Mouse (Mus musculus) olfactory bulb, adult 2 months (tissue): ENCODE measurements at regions not wholly inside any gene's neighbourhood (a gene's known extent, or its start where the extent isn't known, plus 50 kb on each side); places are given as distances from the start of the nearest gene placed in this dataset.

ENCODE experiments used
- H3K27ac ChIP-seq: fragments of 200-500 bp; 2 replicates; pipeline ENCODE4 v1.5.1; 2012; ENCODE audit warnings: low read depth, low read length; ENCODE audit not compliant: insufficient read depth
- H3K4me1 ChIP-seq: fragments of 200-500 bp; 2 replicates; pipeline ENCODE4 v1.6.1; 2012; ENCODE audit warnings: low read length; ENCODE audit not compliant: control insufficient read depth, insufficient read depth
- H3K4me3 ChIP-seq: fragments of 200-500 bp; 2 replicates; pipeline ENCODE4 v1.5.1; 2012; ENCODE audit warnings: mild to moderate bottlenecking, low read depth, low read length, moderate library complexity; ENCODE audit not compliant: insufficient read depth
- CTCF ChIP-seq: fragments of 200-500 bp; IDR thresholded peaks from 2 replicates; pipeline ENCODE4 v1.5.1; 2012; ENCODE audit warnings: low read depth, mild to moderate bottlenecking, low read length, moderate library complexity; ENCODE audit not compliant: insufficient read depth
- POLR2A ChIP-seq: fragments of 200-500 bp; IDR thresholded peaks from 2 replicates; pipeline ENCODE4 v1.6.1; 2012; ENCODE audit warnings: mild to moderate bottlenecking, low read depth, low read length, moderate library complexity; ENCODE audit not compliant: insufficient read depth
- WGBS: fragments of 180-500 bp; shearing (Covaris S2); methylation state at CpG from one replicate; pipeline ENCODE4 v1.1.7; 2018; 5-methylcytosine and 5-hydroxymethylcytosine counted together

DNA sequence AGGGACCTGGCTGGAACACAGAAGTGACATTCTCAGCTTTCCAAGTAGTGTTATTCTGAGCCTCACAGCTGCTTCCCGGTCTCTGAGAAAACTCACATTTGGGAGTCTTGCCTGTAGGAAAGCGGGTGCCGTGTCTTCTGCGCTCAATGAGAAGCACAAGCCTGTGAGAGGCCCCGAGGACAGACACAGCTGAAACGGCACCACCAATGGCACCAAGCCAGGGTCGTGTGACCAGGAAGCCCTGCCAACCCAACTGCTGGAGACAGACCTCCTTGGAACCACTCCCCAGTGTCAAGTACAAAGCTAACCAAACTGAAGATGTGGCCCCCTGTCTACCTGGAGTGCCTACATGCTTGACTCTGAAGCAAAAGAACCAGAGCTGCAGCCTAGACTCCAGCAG is 121.3 kb upstream of the Ajap1 start:
- Histone ChIP-seq H3K4me3 (no peak overlapping the region), H3K27ac (no peak overlapping the region), H3K4me1 (peaks cover 27% of the 10 kb centered on the region)
- TF ChIP-seq CTCF: no peak
- no peak for TF ChIP-seq POLR2A
- 38% methylated on average over 7 of the region's 7 CpGs for WGBS

DNA sequence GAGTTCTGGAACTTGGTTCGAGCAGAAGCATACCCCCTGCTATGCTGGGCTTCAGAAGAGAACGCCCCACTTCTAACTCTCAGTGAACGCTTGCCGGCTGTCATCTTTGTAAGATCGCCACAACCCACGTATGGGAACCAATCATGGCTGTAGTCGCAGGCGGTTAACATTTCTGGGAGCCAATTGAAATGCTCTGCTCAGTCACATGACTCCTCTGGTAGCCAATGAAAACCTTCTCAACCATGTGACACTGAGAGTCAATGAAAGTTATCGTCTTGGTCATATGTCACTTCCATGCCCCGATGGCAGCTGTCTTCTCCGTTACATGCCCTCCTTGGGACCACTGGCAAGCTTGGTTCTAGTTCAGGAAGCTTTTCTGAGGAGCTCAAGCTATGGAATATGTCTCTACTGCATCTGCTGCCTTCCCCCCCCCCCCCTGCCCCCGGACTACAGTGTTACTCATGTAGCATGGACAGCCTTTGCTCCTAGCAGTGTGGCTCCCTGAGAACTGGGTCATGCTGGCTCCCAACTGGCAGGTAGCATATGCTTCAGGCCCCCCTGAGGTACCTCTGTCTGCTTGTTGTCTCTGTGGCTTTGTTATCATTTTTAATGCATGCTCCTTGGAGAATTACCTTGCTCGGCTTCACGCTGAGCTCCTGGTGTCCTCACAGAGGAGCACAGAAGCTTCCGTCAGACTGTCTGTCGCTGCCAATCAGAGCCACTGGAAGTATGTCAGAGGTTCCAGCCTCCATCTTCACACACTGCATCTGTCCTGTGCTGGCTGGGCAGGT is 122.3 kb upstream of the Ajap1 start:
- no peak for TF ChIP-seq POLR2A
- no peak for TF ChIP-seq CTCF
- H3K4me3 ChIP-seq: no peak overlapping the region
- H3K4me1 ChIP-seq: peaks cover 20% of the 10 kb centered on the region
- 92% methylated on average over 16 of the region's 16 CpGs for WGBS
- H3K27ac ChIP-seq: no peak overlapping the region

DNA sequence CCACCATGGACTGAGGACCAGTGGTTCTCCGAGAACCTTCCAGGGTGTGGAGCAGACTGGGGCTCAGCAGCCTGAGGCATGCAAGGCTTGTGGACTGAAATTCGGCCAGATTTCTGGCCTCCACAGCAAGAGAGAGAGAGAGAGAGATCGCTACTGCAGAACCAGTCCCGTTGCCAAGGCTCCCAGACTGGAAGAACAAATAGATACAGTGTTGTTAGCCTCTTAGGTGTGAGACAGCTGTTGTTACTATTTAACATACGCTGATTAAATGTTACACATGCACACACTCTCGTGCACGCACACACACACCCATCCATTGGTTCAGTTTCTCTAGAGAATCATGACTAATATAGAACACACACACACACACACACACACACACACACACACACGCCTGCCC is 133.4 kb upstream of the Ajap1 start:
- TF ChIP-seq CTCF (no peak), POLR2A (no peak)

DNA sequence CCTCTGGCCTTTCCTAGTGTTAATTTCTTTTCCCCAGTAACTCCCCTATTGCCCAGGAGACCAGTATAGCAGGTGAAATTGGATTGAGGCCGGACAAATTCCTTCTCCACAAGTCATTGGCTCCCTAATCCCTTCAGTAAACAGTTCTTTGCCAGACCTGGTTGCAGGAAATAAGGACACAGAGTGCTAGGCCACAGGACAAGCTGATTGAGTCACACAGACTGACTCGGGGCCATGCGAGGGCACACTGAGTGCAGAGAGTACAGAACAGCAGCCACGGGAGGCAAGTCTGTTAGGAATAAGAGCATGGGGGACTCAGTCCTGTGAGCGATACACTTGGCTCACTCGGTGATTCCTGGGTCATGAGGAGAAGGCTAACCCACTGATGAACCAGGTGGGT is 134.3 kb upstream of the Ajap1 start:
- TF ChIP-seq CTCF: no peak
- TF ChIP-seq POLR2A: no peak
- 94% methylated on average over 6 of the region's 6 CpGs for WGBS
- no peak overlapping the region for H3K4me3 ChIP-seq
- no peak overlapping the region for H3K27ac ChIP-seq
- peaks cover 10% of the 10 kb centered on the region for H3K4me1 ChIP-seq

More for the DNA sequence above, 133.4 kb upstream of the Ajap1 start:
- H3K4me1 ChIP-seq: peaks cover 10% of the 10 kb centered on the region
- no peak overlapping the region for H3K27ac ChIP-seq
- 42% methylated on average over 8 of the region's 8 CpGs for WGBS
- H3K4me3 ChIP-seq: no peak overlapping the region

- Histone ChIP-seq H3K4me1 (peaks cover 6% of the 10 kb centered on the region), H3K4me3 (no peak overlapping the region), H3K27ac (no peak overlapping the region)
- 91% methylated on average over 5 of the region's 5 CpGs for WGBS
- no peak for TF ChIP-seq CTCF
- no peak for TF ChIP-seq POLR2A
These were observed 138.3 kb upstream of the Ajap1 start for GRCm38 (mm10) chr4:153620871-153621270.

DNA sequence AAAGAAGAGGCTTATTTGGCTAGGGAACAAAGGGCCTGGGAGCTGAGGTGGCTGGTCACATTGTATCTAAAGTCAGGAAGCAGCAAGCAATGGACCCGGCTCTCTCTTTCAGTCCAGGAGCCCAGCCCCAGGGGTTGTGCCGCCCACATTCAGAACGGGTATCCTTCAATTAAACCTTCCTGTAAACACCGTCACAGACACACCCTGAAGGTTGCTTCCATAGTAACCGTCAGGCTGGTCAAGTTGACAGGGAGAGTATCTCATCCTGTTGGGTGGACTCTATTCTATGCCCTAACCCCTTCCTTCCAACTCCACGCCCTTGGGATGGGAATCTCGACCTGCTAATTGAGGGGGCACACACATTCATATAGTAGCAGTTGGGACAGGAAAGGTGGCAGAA is 148.6 kb upstream of the Ajap1 start:
- Histone ChIP-seq H3K4me3 (no peak overlapping the region), H3K27ac (no peak overlapping the region), H3K4me1 (no peaks in the 10 kb centered on the region; the same call in 1 of the 2 replicates)
- WGBS: 83% methylated on average over 7 of the region's 7 CpGs
- TF ChIP-seq POLR2A: no peak

DNA sequence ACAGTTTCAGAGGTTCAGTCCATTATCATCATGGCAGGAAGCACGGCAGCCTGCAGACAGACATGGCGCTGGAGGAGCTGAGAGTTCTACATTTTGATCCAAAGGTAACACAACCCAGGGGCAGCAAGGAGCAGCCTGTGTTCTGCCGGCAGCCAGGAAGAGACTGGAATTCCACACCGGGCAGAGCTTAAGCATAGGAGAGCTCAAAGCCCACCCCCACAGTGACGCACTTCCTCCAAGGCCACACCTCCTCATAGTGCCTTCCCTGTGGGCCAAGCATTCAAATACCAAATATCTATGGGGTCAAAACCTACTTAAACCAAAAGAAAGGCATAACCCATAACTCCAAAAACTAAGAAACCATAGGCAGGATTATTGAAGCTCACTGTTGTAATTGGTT is 149.4 kb upstream of the Ajap1 start:
- TF ChIP-seq POLR2A (no peak), CTCF (no peak)

DNA sequence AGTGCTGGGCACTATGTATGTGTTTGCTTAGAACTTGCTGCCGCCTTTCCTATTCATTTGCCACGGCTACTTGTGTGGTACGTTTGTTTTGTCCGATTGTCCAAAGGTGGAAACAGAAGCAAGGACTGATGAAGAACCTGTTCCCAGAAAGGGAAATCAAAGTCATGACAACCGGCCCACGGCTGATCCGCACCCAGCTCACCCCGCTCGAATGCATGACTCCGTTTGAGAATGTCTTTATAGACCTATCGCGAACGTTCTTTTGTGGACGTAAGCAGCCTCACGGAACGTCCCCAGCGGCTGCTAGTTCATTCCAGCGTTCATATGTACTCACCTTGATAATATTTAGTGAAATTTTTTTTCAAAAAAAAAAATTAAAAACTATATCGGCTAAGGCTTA is 149.9 kb upstream of the Ajap1 start:
- 74% methylated on average over 19 of the region's 19 CpGs for WGBS
- TF ChIP-seq POLR2A (no peak), CTCF (no peak)
- H3K27ac ChIP-seq: no peak overlapping the region

More for the DNA sequence above, 149.4 kb upstream of the Ajap1 start:
- H3K27ac ChIP-seq: no peak overlapping the region
- WGBS: 94% methylated on average over 5 of the region's 5 CpGs
- H3K4me1 ChIP-seq: no peaks in the 10 kb centered on the region; the same call in 1 of the 2 replicates
- no peak overlapping the region for H3K4me3 ChIP-seq

GRCm38 (mm10) chr4:153633260-153633659 is 150.6 kb upstream of the Ajap1 start:
- 43% methylated on average over 5 of the region's 5 CpGs for WGBS
- no peak overlapping the region for H3K4me3 ChIP-seq
- H3K4me1 ChIP-seq: no peaks in the 10 kb centered on the region; the same call in 1 of the 2 replicates
- TF ChIP-seq POLR2A: no peak
- TF ChIP-seq CTCF: no peak
- H3K27ac ChIP-seq: no peak overlapping the region

More for the DNA sequence above, 149.9 kb upstream of the Ajap1 start:
- Histone ChIP-seq H3K4me3 (no peak overlapping the region), H3K4me1 (no peaks in the 10 kb centered on the region; the same call in 1 of the 2 replicates)
